Mouse (Mus musculus): ENCODE data around the gene Vmn1r167.
"Not testable (repeated sequence)": the region's sequence is repeated elsewhere in the genome, so short reads cannot be mapped to it uniquely, and the experiment has no call there.

Vmn1r167 gene

DNA sequence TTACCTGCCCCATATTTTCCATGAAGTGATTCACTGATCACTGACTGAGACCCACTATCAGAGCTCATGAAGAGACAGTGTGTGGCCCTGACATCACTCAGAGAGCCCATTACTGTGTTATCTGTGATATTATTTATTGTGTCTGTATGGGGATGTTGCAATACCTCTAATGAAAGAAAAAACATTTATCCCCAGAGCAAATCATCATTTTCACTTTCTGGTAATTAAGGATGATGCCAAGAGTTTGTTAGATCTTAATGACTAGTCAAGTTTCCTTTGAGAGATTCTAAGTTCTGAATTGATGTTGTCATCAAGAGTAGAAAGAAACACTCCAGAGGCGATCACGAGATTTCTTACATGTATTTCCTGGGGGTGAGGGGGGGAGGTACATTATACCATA, at the start of gene Vmn1r167:
Gene Vmn1r167, minus strand, starts transcription at position 101 of the 400 bp plus-strand sequence.
- DNase-seq: not testable (repeated sequence)

DNA sequence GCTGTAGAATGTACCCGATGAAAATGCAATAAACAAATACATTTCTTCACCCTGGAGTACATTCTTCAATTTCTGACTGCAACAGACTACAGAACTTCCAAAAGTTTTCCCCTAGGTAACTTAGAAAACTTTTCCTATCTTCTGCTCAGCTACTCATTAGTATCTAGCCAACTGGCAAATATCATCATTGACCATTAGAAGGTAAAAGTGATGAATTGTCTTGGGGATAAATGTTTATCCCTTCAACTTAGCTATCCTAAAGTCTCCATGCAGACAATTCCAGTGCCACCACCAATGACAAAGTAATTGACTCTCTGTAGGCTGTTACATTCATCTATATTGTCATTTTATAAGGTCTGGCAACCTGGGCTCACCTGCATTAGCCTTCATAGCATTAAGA, 32.4 kb upstream of the Vmn1r167 start, which contains the start of gene Vmn1r168:
Gene Vmn1r168, plus strand, starts transcription at position 301 of the 400 bp plus-strand sequence.
- not testable (repeated sequence) for DNase-seq

DNA sequence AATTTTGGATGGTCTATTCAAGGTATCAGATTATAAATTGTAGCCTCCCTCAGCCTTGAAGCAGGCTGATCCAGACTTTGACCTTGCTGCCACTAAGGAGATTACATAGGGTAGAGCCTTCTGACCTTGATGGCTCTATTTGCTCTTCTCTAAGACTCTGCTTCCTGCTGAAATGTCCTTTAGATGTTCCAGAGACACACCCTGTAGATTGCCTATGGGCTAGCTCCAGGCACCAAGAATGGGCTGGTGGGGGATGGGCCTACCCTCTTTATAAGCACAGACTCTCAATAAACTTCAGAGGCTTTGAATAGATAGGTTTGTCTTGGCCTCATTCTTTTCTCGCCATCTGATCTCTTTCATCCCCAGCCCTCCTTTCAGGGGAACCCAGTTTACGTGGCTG, 34.1 kb downstream of the Vmn1r167 start:
- not testable (repeated sequence) for DNase-seq

DNA sequence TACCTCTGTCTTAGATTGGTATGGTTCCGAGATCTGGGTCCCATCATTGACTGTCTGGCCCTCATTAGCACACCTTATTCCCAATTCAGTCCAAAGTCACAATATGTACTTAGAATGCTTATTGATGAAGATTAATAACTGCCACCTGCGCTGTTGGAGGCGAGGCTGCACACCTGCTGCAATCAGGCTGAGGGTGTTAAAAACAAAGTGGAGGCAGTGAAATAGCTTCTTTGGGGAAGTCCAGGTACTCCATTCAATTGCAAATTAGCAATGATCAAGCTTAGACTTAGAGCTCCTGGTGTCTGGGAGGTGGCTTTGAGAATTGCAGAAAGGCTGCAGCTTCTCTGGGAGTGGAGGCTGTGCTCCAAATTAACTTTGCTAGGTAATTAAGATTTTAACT, 36.2 kb downstream of the Vmn1r167 start:
- DNase-seq: not testable (repeated sequence)

DNA sequence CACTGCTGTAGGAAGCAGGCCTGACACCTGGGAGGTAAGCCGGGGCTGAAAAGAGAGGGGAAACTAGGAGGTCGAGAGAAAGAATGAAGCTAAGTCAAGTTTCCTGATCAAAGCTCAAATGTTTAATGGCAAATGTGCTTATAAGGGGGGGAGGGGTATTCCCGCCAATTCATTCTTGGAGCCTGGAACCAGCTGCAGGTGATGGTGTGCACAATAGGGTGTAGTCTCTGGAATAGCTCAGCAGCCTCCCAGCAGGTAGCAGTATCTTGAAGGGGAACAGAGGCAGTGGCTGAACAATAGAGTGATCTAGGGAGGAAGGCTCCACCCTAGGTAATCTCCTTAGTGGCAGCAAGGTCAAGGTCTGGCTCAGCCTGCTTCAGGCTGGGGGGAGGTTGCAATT, 36.8 kb downstream of the Vmn1r167 start:
- DNase-seq: not testable (repeated sequence)
